ENCODE assay signal across 25 mouse cellular contexts in genomic region chr9:14297204-14297603, GRCm38 (mm10). TPM values are rescaled to one million over a fixed set of nuclear protein-coding genes. Genes with fewer than 3 reads are reported as not detected.
DNase-seq lines count a peak whose midpoint lies in the region; ATAC-seq and TF ChIP-seq lines count a peak whose summit lies in the region.
"Had no signal": no experiment of that assay in that cellular context is flagged by ENCODE, and none has a peak within 500 bp of the region (broad histone marks: within the 10 kb centered on the region; RNA-seq: fewer than 3 reads in every experiment).

No protein-coding gene starts in this region.

- no peak overlapping the region for H3K9ac ChIP-seq in limb, embryonic 14.5 days (ENCODE audit: low read depth, low read length, severe bottlenecking)
- no peak overlapping the region for H3K9ac ChIP-seq in lung, embryonic 14.5 days
- H3K9ac ChIP-seq in MEL (ENCODE audit: control insufficient read depth, low read depth, low read length, poor library complexity, severe bottlenecking) = no peak overlapping the region

- no peak overlapping the region for H3K4me3 ChIP-seq in limb, embryonic 14.5 days (replicated peaks; ENCODE audit: low read length)
- no peak overlapping the region for H3K4me3 ChIP-seq in limb, embryonic 10.5 days
- H3K4me3 ChIP-seq in lung, embryonic 14.5 days (ENCODE audit: low read depth, low read length) = no peak overlapping the region
- no peak overlapping the region for H3K4me3 ChIP-seq in MEL (ENCODE audit: control insufficient read depth in 1 of 2, insufficient read depth in 1 of 2, low read depth in 2 of 2, low read length in 2 of 2)

- no peaks in the 10 kb centered on the region for H3K27me3 ChIP-seq in limb, embryonic 14.5 days (ENCODE audit: control insufficient read depth, insufficient read depth, low read length)
- no peaks in the 10 kb centered on the region for H3K27me3 ChIP-seq in limb, embryonic 10.5 days (ENCODE audit: low read depth, poor library complexity, severe bottlenecking)
- H3K27me3 ChIP-seq in lung, embryonic 14.5 days (ENCODE audit: insufficient read depth, low read length) = no peaks in the 10 kb centered on the region
- H3K27me3 ChIP-seq in MEL (ENCODE audit: control insufficient read depth in 1 of 2, insufficient read depth in 2 of 2, low read length in 2 of 2) = no peaks in the 10 kb centered on the region
- H3K27me3 ChIP-seq: CH12.LX, Patski had no signal

- DNase-seq in limb, embryonic 14.5 days (ENCODE audit: low spot score) = peak; percentile 37
- no peak for DNase-seq in limb, embryonic 10.5 days (ENCODE audit: low spot score)
- peak; percentile 67 for DNase-seq in lung, embryonic 14.5 days
- no peak for DNase-seq in lung, postnatal 36 days
- DNase-seq in 416B (ENCODE audit: low read depth) (peak; percentile 15), MEL (ENCODE audit: low read depth, low spot score) (peak; percentile 74), MN1 (ENCODE audit: low spot score) (no peak)
- DNase-seq in urinary bladder, postnatal 25 days (ENCODE audit: low spot score) = no peak
- DNase-seq: adrenal gland, adult 2 months; adrenal gland, adult 8-10 months; adrenal gland, postnatal 10 days; adrenal gland, postnatal 14 days; adrenal gland, postnatal 25 days; adrenal gland, postnatal 36 days; B cell, adult 2 months; cerebellum, adult 11 months; cerebellum, adult 11-12 months; cerebellum, adult 18-20 months; cerebellum, adult 2 months; cerebellum, adult 8-10 months had no signal

- H3K27ac ChIP-seq in limb, embryonic 14.5 days (replicated peaks; ENCODE audit: low read depth, low read length) = no peak overlapping the region
- H3K27ac ChIP-seq in limb, embryonic 10.5 days = no peak overlapping the region
- H3K27ac ChIP-seq in lung, embryonic 14.5 days (ENCODE audit: low read depth) = no peak overlapping the region
- no peak overlapping the region for H3K27ac ChIP-seq in MEL (ENCODE audit: control insufficient read depth, low read depth, low read length)

- TF ChIP-seq EP300 in MEL (IDR thresholded peaks at IDR 0.05; ENCODE audit: low read depth in 1 of 2, low read length in 2 of 2) = no peak; a peak in 1 of 4 replicates

- H3K9me3 ChIP-seq in limb, embryonic 14.5 days (ENCODE audit: control insufficient read depth, low read length) = no peaks in the 10 kb centered on the region
- no peaks in the 10 kb centered on the region for H3K9me3 ChIP-seq in limb, embryonic 10.5 days (replicated peaks)
- no peaks in the 10 kb centered on the region for H3K9me3 ChIP-seq in lung, embryonic 14.5 days (ENCODE audit: low read depth, low read length)
- H3K9me3 ChIP-seq in MEL (replicated peaks; ENCODE audit: insufficient read depth, low read length) = no peaks in the 10 kb centered on the region
- H3K9me3 ChIP-seq: G1E had no signal

- peaks cover 23% of the 10 kb centered on the region for H3K4me1 ChIP-seq in limb, embryonic 14.5 days (ENCODE audit: control insufficient read depth, insufficient read depth, low read length)
- no peaks in the 10 kb centered on the region for H3K4me1 ChIP-seq in limb, embryonic 10.5 days
- H3K4me1 ChIP-seq in lung, embryonic 14.5 days (ENCODE audit: insufficient read depth) = peaks cover 3% of the 10 kb centered on the region; the same call in 1 of the 2 replicates
- no peaks in the 10 kb centered on the region for H3K4me1 ChIP-seq in MEL (ENCODE audit: control insufficient read depth in 1 of 2, insufficient read depth in 2 of 2, low read length in 2 of 2)

- no peak for TF ChIP-seq POLR2A in limb, embryonic 14.5 days (IDR thresholded peaks at IDR 0.05; ENCODE audit: borderline replicate concordance, extremely low read depth, insufficient read depth, insufficient read length)
- TF ChIP-seq POLR2A in MEL (IDR thresholded peaks at IDR 0.05; ENCODE audit: control insufficient read depth in 1 of 2, insufficient read depth in 1 of 2, low read depth in 1 of 2, low read length in 2 of 2, poor library complexity in 1 of 2) = no peak

- no peak overlapping the region for H3K4me2 ChIP-seq in limb, embryonic 14.5 days (replicated peaks; ENCODE audit: low read depth, low read length, severe bottlenecking)
- no peak overlapping the region for H3K4me2 ChIP-seq in lung, embryonic 14.5 days

- no peak for ATAC-seq in limb, embryonic 14.5 days (ENCODE audit: low FRiP score, low read depth)
- ATAC-seq in lung, embryonic 14.5 days (ENCODE audit: insufficient read depth) = no peak
- ATAC-seq: activated CD4-positive, CD25-positive, alpha-beta regulatory T cell, adult 4 months; CD4-positive, CD25-positive, alpha-beta regulatory T cell, adult 4 months; Patski had no signal

- no peak for TF ChIP-seq RAD21 in MEL (IDR thresholded peaks at IDR 0.05; ENCODE audit: low read depth, low read length)

- TF ChIP-seq CTCF in lung, embryonic 14.5 days (IDR thresholded peaks at IDR 0.05; ENCODE audit: low read depth) = no peak
- TF ChIP-seq CTCF in MEL (IDR thresholded peaks at IDR 0.05 in 2 of 3, conservative IDR thresholded peaks at IDR 0.05 in 1 of 3; ENCODE audit: control insufficient read depth in 1 of 3, insufficient read depth in 1 of 3, low read depth in 2 of 3, low read length in 3 of 3, poor library complexity in 1 of 3, severe bottlenecking in 1 of 3) = no peak

- H3K36me3 ChIP-seq in limb, embryonic 14.5 days (ENCODE audit: control insufficient read depth, insufficient read depth, low read length) = no peaks in the 10 kb centered on the region
- H3K36me3 ChIP-seq in limb, embryonic 10.5 days = no peaks in the 10 kb centered on the region
- H3K36me3 ChIP-seq in lung, embryonic 14.5 days (ENCODE audit: insufficient read depth) = no peaks in the 10 kb centered on the region
- no peaks in the 10 kb centered on the region for H3K36me3 ChIP-seq in MEL (ENCODE audit: control insufficient read depth in 1 of 2, insufficient read depth in 2 of 2, low read length in 2 of 2)
- H3K36me3 ChIP-seq: G1E had no signal

- H3K79me2 ChIP-seq in MEL (ENCODE audit: control insufficient read depth, insufficient read depth, low read length, poor library complexity) = no peaks in the 10 kb centered on the region

- 60% methylated on average over 5 of the region's 5 CpGs for WGBS in limb, embryonic 14.5 days
- 97% methylated on average over 5 of the region's 5 CpGs for WGBS in limb, embryonic 10.5 days
- 55% methylated on average over 5 of the region's 5 CpGs for WGBS in lung, embryonic 14.5 days

TF ChIP-seq in MEL, 35 proteins besides CTCF, POLR2A, EP300 and RAD21:
- no peak for TF ChIP-seq TCF12 (IDR thresholded peaks at IDR 0.05; ENCODE audit: low read depth, low read length)
- TF ChIP-seq ZKSCAN1 (IDR thresholded peaks at IDR 0.05; ENCODE audit: low read depth, low read length) = no peak
- no peak for TF ChIP-seq KAT2A (conservative IDR thresholded peaks at IDR 0.05; ENCODE audit: low read depth, low read length)
- TF ChIP-seq MEF2A (IDR thresholded peaks at IDR 0.05; ENCODE audit: extremely low read depth, insufficient replicate concordance, low read depth, low read length, poor library complexity, severe bottlenecking) = no peak
- no peak for TF ChIP-seq SIN3A (IDR thresholded peaks at IDR 0.05; ENCODE audit: low read length)
- peak; percentile 58 for TF ChIP-seq RCOR1 (IDR thresholded peaks at IDR 0.05; ENCODE audit: low read depth, low read length)
- TF ChIP-seq MXI1 (IDR thresholded peaks at IDR 0.05; ENCODE audit: low read depth, low read length) = no peak
- no peak for TF ChIP-seq NRF1 (IDR thresholded peaks at IDR 0.05; ENCODE audit: insufficient read depth, low read depth, low read length, poor library complexity, severe bottlenecking)
- no peak for TF ChIP-seq MAFK (IDR thresholded peaks at IDR 0.05; ENCODE audit: borderline replicate concordance, low read depth, low read length)
- TF ChIP-seq SMC3 (IDR thresholded peaks at IDR 0.05; ENCODE audit: low read depth, low read length) = no peak
- TF ChIP-seq GATA1 (IDR thresholded peaks at IDR 0.05; ENCODE audit: low read depth, low read length) = peak; percentile 27; the same call in 1 of the 2 replicates
- TF ChIP-seq MYC (IDR thresholded peaks at IDR 0.05; ENCODE audit: low read depth, low read length) = no peak
- TF ChIP-seq ETS1 (IDR thresholded peaks at IDR 0.05; ENCODE audit: low read depth, low read length) = no peak
- no peak for TF ChIP-seq ZMIZ1 (IDR thresholded peaks at IDR 0.05; ENCODE audit: low read depth, low read length)
TF ChIP-seq in MEL: peak in this region for 2.

RNA-seq across cellular contexts. Expression of gene Sesn3, which starts 22.3 kb away (rescaled TPM):
- polyA plus RNA-seq in limb, embryonic 14.5 days (2012; rRNA removed) = 25.3 and 28.1 TPM in 2 replicates
- 21.1 and 31.5 TPM in 2 replicates for polyA plus RNA-seq in limb, embryonic 14.5 days (2014; fragmentation: Nextera tagmentation; extraction: Ambion mirVana)
- 13.2 and 22.9 TPM in 2 replicates for polyA plus RNA-seq in limb, embryonic 10.5 days (2016; fragmentation: Nextera tagmentation; extraction: Ambion mirVana)
- 23.1 and 23.5 TPM in 2 replicates for polyA plus RNA-seq in lung, embryonic 14.5 days (2014; fragmentation: Nextera tagmentation; extraction: Ambion mirVana)
- total RNA-seq in MEL (2012; rRNA removed) = 1.5 and 3.3 TPM in 2 replicates
- polyA plus RNA-seq in MEL (2012; ENCODE audit: insufficient read depth in 1 of 2, insufficient read length in 2 of 2, low read depth in 1 of 2, low replicate concordance in 2 of 2, missing spikeins in 1 of 2) = 1 to 10 TPM in 1 of 2 experiments, not detected in 1; 6.0 TPM

Comparison
In these comparisons a context has a peak if more than half of its experiments do, and no peak if none do; other contexts are left out.
1. DNase-seq: peak in limb, embryonic 14.5 days (single experiment), lung, embryonic 14.5 days (single experiment), 416B (single experiment) and MEL (single experiment); none in limb, embryonic 10.5 days (single experiment), lung, postnatal 36 days (single experiment), urinary bladder, postnatal 25 days (single experiment) and MN1 (single experiment).